Mouse (Mus musculus): Measurements from ENCODE around the gene Ccnyl1.

DNA sequence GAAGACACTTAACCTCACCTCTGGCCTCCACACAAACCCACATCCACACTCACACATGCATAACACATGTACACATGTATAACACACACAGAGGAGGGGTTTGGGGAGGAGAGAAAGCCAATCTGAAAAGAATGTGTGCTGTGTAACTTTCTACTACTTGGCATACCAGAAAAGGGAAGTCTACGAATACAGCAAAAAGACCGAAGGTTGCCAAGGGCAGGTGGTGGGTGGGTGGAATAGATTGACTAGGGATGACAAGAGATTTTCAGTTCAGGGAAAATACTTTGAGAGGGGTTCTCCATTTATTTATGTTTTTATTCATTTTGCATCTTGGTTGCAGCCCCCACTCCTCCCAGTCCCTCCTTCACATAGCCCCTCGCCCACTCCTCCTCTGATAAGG, 45.7 kb upstream of the Ccnyl1 start:
- TF ChIP-seq POLR2A (IDR thresholded peaks at IDR 0.05; ENCODE audit: low read depth, low read length) (no peak), CTCF (conservative IDR thresholded peaks at IDR 0.05; ENCODE audit: insufficient read depth, insufficient read length, low read depth, low read length) (no peak)

Measured in kidney, adult 2 months (tissue).